Mouse (Mus musculus) olfactory bulb, adult 2 months (tissue): ENCODE measurements around the gene Pla2g16.

Experiments used
- CTCF ChIP-seq: fragments of 200-500 bp; IDR thresholded peaks from 2 replicates; pipeline ENCODE4 v1.5.1; 2012; ENCODE audit warnings: low read depth, mild to moderate bottlenecking, low read length, moderate library complexity; ENCODE audit not compliant: insufficient read depth
- POLR2A ChIP-seq: fragments of 200-500 bp; IDR thresholded peaks from 2 replicates; pipeline ENCODE4 v1.6.1; 2012; ENCODE audit warnings: mild to moderate bottlenecking, low read depth, low read length, moderate library complexity; ENCODE audit not compliant: insufficient read depth

DNA sequence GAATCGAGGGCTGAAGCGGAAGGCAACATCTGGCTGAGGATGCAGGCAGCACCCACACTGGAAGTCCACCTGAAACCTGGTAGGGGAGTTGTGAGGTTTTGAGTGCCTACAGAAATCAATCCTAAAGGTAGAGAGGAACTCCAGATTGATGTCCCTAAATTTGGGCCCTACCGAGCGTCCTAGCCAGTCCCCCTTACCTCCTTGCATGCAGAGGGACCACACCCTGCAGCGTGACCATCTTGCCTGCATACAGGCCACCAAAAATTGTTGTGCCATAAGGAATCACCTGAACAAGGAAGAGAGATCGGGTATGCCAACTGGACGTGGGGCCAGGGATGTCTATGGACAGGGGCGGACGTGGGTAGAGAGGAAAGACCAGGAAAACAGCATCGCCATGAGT, 46.8 kb downstream of the Pla2g16 start:
- TF ChIP-seq POLR2A (no peak), CTCF (no peak)
